Mouse (Mus musculus): Measurements from ENCODE around the gene Olfr522. TPM values are rescaled to one million over a fixed set of nuclear protein-coding genes. Genes with fewer than 3 reads are reported as not detected.

Gene Olfr522
- polyA plus RNA-seq, 1 experiment: not detected

DNA sequence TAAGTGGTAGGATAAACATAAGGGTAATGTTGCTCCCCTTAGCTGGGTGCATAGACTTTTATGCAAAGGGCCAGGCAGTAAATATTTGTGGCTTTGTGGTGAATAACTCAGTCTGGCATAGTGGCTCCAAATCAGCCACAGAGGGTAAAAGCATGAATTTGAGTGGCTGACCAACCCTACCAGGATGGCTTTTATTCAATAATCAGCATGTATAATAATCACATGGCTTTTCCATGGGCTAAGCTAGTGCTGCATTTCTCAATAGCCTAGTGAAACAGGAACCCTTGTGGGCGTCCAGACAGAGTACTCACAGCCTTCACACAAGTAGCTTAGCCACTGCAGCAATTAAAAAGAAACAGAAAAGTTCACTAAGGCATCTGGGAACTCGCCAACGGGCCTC, 52.6 kb downstream of the Olfr522 start:
- Histone ChIP-seq H3K27ac (replicated peaks; ENCODE audit: low read depth, low read length) (no peak overlapping the region), H3K4me1 (ENCODE audit: control insufficient read depth, insufficient read depth, insufficient read length, low read length) (peaks cover 4% of the 10 kb centered on the region), H3K4me3 (ENCODE audit: insufficient read depth, low read depth, low read length) (no peak overlapping the region)

Other genes starting within 250 kb of the Olfr522 start
- gene Utf1, start 221.0 kb downstream of the Olfr522 start, polyA plus RNA-seq (2012; ENCODE audit: insufficient read depth, insufficient read length, missing spikeins): not detected in 2 replicates
- gene 6430531B16Rik, start 186.0 kb downstream of the Olfr522 start, polyA plus RNA-seq (2012; ENCODE audit: insufficient read depth, insufficient read length, missing spikeins): not detected in 2 replicates
- 3.0 TPM in 1 of 2 replicates, not detected in the other for gene Adam8, start 172.2 kb downstream of the Olfr522 start, polyA plus RNA-seq (2012; ENCODE audit: insufficient read depth, insufficient read length, missing spikeins)
- gene Zfp511, start 128.4 kb downstream of the Olfr522 start, polyA plus RNA-seq (2012; ENCODE audit: insufficient read depth, insufficient read length, missing spikeins): 12.9 and 13.9 TPM in 2 replicates
- 8.6 and 9.1 TPM in 2 replicates for gene Tubgcp2, start 128.1 kb downstream of the Olfr522 start, polyA plus RNA-seq (2012; ENCODE audit: insufficient read depth, insufficient read length, missing spikeins)
- gene Msx3, start 115.7 kb downstream of the Olfr522 start, polyA plus RNA-seq (2012; ENCODE audit: insufficient read depth, insufficient read length, missing spikeins): not detected in 2 replicates
- gene Caly, start 82.2 kb downstream of the Olfr522 start, polyA plus RNA-seq (2012; ENCODE audit: insufficient read depth, insufficient read length, missing spikeins): not detected in 2 replicates
- not detected in 2 replicates for gene Prap1, start 71.4 kb downstream of the Olfr522 start, polyA plus RNA-seq (2012; ENCODE audit: insufficient read depth, insufficient read length, missing spikeins)
- 211 and 236 TPM in 2 replicates for gene Fuom, start 62.3 kb downstream of the Olfr522 start, polyA plus RNA-seq (2012; ENCODE audit: insufficient read depth, insufficient read length, missing spikeins)
- 45.1 and 45.3 TPM in 2 replicates for gene Paox, start 49.0 kb downstream of the Olfr522 start, polyA plus RNA-seq (2012; ENCODE audit: insufficient read depth, insufficient read length, missing spikeins)
- 1,018 and 1,090 TPM in 2 replicates for gene Echs1, start 48.3 kb downstream of the Olfr522 start, polyA plus RNA-seq (2012; ENCODE audit: insufficient read depth, insufficient read length, missing spikeins)
- gene Mtg1, start 27.2 kb downstream of the Olfr522 start, polyA plus RNA-seq (2012; ENCODE audit: insufficient read depth, insufficient read length, missing spikeins): 49.2 and 54.7 TPM in 2 replicates
- not detected in 2 replicates for gene Sprn, start 9.9 kb downstream of the Olfr522 start, polyA plus RNA-seq (2012; ENCODE audit: insufficient read depth, insufficient read length, missing spikeins)
- gene Olfr523, start 8.5 kb upstream of the Olfr522 start, polyA plus RNA-seq (2012; ENCODE audit: insufficient read depth, insufficient read length, missing spikeins): not detected in 2 replicates
- not detected in 2 replicates for gene Olfr524, start 41.2 kb upstream of the Olfr522 start, polyA plus RNA-seq (2012; ENCODE audit: insufficient read depth, insufficient read length, missing spikeins)
- not detected in 2 replicates for gene Cd163l1, start 53.5 kb upstream of the Olfr522 start, polyA plus RNA-seq (2012; ENCODE audit: insufficient read depth, insufficient read length, missing spikeins)
- not detected in 2 replicates for gene 5830411N06Rik, start 82.5 kb upstream of the Olfr522 start, polyA plus RNA-seq (2012; ENCODE audit: insufficient read depth, insufficient read length, missing spikeins)
- not detected in 2 replicates for gene Olfr525, start 156.1 kb upstream of the Olfr522 start, polyA plus RNA-seq (2012; ENCODE audit: insufficient read depth, insufficient read length, missing spikeins)
- not detected in 2 replicates for gene Olfr527, start 169.3 kb upstream of the Olfr522 start, polyA plus RNA-seq (2012; ENCODE audit: insufficient read depth, insufficient read length, missing spikeins)
- not detected in 2 replicates for gene Olfr60, start 196.9 kb upstream of the Olfr522 start, polyA plus RNA-seq (2012; ENCODE audit: insufficient read depth, insufficient read length, missing spikeins)
- gene Olfr530, start 211.6 kb upstream of the Olfr522 start, polyA plus RNA-seq (2012; ENCODE audit: insufficient read depth, insufficient read length, missing spikeins): not detected in 2 replicates
- not detected in 2 replicates for gene Olfr531, start 238.2 kb upstream of the Olfr522 start, polyA plus RNA-seq (2012; ENCODE audit: insufficient read depth, insufficient read length, missing spikeins)